Mouse (Mus musculus) frontal cortex, postnatal 10 days (tissue): ENCODE measurements around the gene Setdb1.

ENCODE experiments used
- DNase-seq, 2 experiments: peaks; one replicate each; pipeline ENCODE4 v3.0.0; 2022; ENCODE audit warnings: low spot score in 2 of 2, mixed read lengths in 1 of 2

The Setdb1 gene

DNA sequence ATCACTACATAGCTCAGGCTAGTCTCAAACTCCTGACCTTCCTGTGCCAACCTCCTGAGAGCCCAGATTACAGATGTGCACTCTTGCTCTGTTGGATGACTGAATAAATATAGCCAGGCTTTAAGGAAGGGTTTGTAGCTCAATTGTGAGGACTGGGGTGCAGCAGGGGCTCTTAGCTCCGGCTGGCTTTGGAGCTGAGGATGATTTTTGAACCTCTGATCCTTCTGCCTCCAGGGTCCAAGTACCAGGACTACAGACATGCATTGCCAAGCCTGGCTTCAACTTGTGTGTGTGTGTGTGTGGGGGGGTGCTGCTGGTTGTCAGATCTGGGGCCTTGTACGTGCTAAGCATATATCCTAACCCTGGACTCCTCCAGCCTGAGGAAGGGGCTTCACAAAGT lies 64.1 kb downstream of the Setdb1 start:
- DNase-seq: no peak

DNA sequence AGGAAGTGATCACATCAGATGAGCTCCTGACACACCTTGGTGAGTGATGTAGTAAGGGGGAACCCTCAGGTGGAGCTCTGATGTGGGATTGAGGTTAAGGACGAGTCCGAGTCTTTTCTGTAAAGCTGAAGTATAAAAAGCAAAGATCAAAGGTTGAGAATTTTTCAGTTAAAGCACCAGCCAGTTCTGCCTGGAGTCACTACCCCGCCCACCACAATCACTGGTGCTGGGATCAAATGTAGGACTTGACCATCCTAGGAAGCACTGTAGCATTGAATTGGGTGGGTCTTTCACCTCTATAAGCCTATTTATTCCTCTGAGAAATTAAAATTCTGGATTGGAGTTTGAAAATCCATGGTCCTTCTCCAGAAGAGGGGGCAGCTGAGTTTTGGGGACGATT lies 66.0 kb downstream of the Setdb1 start:
- DNase-seq: no peak

DNA sequence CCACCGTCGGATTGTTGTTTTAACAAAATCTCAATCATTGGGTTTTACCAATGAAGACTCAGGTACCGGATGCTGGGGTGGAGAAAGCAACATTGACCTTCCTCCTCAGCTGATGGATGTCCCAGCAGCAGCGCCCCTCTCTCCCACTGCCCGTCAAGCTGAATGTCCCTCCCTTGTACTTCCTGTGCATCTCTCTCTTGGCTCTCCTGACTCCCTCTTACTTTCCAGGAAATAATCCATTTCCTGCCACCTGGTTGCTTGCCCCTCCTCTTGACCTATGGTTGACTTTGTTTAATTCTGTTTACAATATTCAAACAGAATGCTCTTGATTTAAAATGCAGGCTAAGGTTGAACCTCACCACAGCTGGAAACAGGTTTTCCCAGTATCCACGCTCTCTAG lies 66.8 kb downstream of the Setdb1 start:
- DNase-seq: no peak

GRCm38 (mm10) chr3:95289419-95289818 lies 67.6 kb downstream of the Setdb1 start:
- no peak for DNase-seq

- DNase-seq: no peak
Observed at GRCm38 (mm10) chr3:95287541-95287940, 69.5 kb downstream of the Setdb1 start.

DNA sequence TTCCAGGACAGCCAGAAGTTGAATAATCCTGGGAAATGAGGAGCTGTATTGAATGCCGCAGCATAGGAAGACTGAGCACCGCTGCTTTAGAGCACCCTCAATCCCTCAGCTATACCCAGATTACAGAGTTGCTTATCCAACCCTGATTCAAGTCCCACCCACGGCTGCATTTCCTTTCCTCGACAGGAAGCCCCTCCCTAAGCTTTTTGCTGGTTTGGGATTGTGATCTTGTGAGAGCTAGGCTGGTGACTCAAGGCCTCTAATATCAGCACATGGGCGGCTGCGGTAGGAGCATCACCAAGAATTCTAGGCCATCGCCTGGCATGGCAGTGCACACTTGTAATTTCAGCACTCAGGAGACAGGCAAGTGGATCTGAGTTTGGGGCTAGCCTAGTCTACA lies 70.5 kb downstream of the Setdb1 start:
- no peak for DNase-seq

- no peak for DNase-seq
Observed at GRCm38 (mm10) chr3:95286011-95286410, 71.0 kb downstream of the Setdb1 start.

DNA sequence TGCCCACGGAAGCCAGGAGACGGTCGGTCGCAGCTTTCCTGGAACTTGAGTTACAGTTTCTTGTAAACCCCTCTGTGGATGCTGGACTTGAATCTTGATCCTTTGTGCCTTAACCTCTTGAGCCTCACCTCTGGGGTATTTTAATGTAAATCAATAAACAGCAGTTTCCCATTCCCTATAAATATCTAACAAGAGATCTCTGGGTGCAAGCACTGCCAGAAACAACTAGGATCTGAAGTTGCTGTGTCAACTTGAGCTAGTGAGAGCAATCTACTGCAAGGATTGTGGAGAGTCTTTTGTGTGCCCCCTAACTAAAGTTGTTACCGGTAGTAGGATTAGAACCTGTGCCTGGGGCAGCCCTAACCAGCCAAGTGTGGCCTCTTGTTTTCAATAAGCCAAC lies 71.6 kb downstream of the Setdb1 start:
- DNase-seq: no peak

DNA sequence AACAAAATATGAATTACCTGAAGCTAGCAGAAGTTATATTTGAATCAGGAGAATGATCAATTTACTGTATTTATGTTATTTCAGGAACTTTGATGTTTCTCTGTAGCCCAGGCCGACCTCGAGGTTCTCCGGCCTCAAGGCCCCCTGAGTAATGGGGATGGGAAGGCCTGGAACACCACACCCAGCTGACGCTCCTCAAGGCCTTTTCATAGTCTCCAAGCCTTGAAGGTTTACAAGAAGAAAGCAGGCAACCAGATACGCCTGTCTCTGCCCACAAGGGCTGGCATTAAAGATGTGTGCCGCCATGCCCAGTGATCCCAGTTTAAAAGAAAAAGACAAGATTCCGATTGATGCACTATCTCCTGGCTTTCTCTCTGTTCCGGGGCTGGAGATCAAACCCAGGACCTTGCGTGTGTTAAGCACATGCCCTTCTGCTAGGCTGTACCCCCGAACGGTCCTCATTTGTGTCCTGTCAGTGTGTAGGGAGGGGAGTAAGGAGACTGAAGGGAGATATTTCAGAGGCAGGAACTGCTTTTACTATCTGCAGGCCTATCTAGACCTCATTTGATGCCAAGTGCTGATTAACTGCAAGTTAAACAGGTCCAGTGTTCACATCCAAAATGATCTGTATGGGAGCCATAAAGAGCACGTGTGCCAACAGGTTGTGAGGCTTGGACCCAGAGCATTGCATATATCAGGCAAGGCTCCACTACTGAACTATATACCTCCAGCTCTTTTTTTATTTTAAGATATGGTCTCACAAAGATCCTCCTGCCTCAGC lies 72.3 kb downstream of the Setdb1 start:
- no peak for DNase-seq

GRCm38 (mm10) chr3:95284062-95284461 lies 72.9 kb downstream of the Setdb1 start:
- DNase-seq: no peak

DNA sequence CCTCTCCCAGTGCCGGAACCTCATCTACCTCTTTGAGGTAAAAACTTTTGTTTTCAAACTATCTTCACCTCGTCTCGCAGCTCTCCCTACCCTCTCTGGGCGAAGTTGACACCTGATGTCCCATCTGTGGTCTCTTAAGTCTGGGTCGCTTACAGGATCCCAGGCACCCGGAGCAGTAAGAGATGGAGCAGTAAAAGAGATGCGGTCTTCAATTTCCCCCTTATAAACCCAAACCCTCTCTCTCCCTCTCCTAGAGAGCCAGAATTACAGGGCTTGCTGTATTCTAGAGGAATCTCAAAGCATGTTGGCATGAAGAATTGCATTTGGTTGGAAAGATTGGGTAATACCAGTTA lies 73.4 kb downstream of the Setdb1 start:
- no peak for DNase-seq

DNA sequence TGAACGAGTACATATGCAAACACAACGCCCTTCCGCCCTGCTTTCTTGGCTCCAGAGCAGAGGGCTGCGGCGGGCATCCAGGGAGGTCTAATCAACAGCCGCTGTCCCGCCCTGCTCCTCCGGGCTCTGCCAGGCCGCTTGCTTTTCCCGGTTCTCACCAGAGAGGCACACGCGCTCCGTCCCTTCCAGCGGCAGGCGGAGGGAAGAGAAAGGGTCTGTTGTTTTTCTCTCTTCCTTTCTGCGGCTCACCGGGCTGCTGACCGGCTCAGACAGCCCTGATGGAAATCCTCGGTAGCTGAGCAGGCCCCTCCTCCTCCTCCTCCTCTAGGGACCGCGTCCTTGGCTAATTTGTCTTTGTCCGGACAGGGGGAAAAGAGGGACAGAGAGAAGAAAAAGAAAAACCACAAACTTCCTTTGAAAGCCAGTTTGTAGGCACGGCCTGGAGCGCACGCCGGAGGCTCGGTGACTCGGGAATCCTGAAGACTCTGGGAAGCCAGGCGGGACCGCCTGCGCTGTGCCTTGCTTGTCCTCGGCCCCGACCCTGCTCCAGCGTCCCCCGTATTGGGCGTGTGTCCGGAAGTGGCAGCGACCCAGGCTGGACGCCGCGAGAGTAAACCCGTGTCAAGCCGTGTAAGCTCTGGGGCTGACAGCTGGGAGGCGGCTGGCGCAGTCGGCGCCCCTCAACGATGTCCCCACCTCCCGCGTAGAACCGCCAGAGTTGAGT lies 74.0 kb downstream of the Setdb1 start:
- peak; percentile 49 to 77 for DNase-seq

DNA sequence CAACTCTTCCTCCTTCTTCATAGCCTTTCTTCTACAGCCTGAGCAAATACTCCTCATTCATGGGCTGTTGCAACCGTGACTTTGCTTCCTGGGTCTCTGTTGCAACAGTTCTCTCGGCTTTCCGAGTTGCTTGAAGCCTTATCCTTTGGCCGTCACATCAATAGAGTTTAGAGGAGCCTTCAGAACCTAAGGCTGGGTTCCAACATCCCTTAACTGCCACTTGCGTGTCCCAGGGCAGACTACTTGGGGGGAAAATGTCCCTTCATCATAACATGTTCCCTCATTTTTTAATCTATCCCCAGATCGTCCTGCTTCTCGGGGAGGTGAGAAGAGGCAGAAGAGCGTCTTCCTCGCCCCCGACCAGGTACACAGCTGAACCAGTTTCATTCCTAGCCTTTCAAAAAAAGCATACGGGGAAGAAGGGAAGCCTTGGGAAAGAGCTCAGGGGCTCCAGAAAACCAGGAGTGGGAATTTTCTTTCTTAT lies 74.6 kb downstream of the Setdb1 start:
- DNase-seq: no peak

- peak; percentile 98 for DNase-seq
Observed at GRCm38 (mm10) chr3:95281216-95282126, 75.5 kb downstream of the Setdb1 start, which contains the start of the genes Mindy1 and Prune1. TSS of gene Mindy1 (plus strand) at chr3:95281345. TSS of gene Prune1 (minus strand) at chr3:95282076.

- DNase-seq: no peak
Observed at GRCm38 (mm10) chr3:95280747-95281146, 76.3 kb downstream of the Setdb1 start.

GRCm38 (mm10) chr3:95277149-95277551 lies 79.9 kb downstream of the Setdb1 start:
- DNase-seq: no peak

DNA sequence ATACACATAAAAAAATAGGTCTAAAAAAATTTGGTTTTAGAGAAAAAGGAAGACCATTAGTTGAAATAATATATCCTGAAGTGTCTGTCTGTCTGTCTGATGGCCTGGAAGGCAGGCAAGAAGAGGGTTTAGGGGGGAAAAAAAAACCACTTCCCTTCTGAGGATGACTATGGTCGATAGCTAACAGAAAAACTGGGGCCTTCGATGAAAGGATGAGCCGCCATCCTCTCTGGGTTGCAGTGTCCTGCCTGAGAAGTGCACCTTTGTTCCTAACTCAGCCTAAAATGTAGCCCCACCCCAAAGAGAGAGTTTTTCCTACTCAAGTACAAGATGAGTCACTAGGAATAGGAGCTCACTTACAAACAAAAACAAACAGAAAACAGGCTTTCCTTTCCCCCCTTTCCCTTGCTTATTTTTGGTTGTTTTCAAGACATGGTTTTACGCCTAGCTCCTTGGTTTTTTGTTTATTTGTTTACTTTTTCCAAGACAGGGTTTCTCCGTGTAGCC lies 80.5 kb downstream of the Setdb1 start:
- DNase-seq: no peak

DNA sequence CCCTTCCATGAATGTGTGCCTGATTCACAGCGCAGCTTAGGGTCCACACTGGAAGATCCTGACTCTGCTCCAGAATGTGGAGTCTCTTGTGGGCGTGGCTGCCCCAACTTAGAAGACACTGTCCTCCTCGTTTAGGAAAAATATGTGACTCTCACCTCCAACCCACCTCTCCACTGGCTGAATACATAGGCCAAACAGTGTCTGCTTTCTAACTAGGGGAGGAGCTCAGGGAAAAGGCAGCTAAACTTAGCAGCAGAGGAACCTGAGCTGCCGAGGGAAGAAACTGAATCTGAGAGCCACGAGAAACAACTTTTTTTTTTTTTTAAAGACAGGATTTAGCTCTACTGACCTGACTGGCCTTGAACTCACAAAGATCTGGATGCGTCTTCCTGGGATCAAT lies 81.8 kb downstream of the Setdb1 start:
- no peak for DNase-seq

DNA sequence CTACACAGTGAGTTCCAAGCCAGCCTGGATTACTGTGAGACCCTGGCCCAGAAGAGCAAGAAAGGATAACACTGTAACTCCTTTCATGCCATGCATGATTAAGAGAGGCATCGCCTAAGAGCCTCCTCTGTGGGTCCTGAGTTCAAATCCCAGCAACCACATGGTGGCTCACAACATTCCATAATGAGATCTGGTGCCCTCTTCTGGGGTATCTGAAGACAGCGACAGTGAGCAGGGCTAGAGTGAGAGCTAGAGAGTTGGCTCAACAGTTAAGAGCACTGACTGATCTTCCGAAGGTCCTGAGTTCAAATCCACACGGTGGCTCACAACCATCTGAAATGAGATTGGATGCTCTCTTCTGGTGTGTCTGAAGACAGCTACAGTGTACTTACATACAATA lies 82.5 kb downstream of the Setdb1 start:
- DNase-seq: no peak
